Comparison of ENCODE assay signal across 29 mouse cellular contexts in genomic region chr11:49673433-49673832, GRCm38 (mm10). TPM values are rescaled to one million over a fixed set of nuclear protein-coding genes. Genes with fewer than 3 reads are reported as not detected.
"Had no signal": no experiment of that assay in that cellular context is flagged by ENCODE, and none has a peak within 500 bp of the region (broad histone marks: within the 10 kb centered on the region; RNA-seq: fewer than 3 reads in every experiment).

No protein-coding gene starts in this region.

- H3K27ac ChIP-seq: limb, embryonic 10.5 days; limb, embryonic 13.5 days; liver, embryonic 12.5 days; liver, embryonic 15.5 days; lung, embryonic 15.5 days; macrophage; midbrain, embryonic 12.5 days had no signal

- H3K27me3 ChIP-seq: limb, embryonic 13.5 days; liver, embryonic 12.5 days; liver, embryonic 15.5 days; lung, embryonic 15.5 days; midbrain, embryonic 12.5 days had no signal

- H3K9ac ChIP-seq: limb, embryonic 13.5 days; liver, embryonic 12.5 days; liver, embryonic 15.5 days; lung, embryonic 15.5 days; midbrain, embryonic 12.5 days had no signal

- H3K9me3 ChIP-seq: limb, embryonic 10.5 days; limb, embryonic 13.5 days; liver, embryonic 12.5 days; liver, embryonic 15.5 days; lung, embryonic 15.5 days; midbrain, embryonic 12.5 days had no signal

- H3K4me2 ChIP-seq: limb, embryonic 13.5 days; liver, embryonic 12.5 days; liver, embryonic 15.5 days; lung, embryonic 15.5 days; midbrain, embryonic 12.5 days had no signal

- ATAC-seq: liver, embryonic 12.5 days; midbrain, embryonic 16.5 days had no signal

- H3K4me3 ChIP-seq: limb, embryonic 10.5 days; limb, embryonic 13.5 days; liver, embryonic 12.5 days; liver, embryonic 15.5 days; lung, embryonic 15.5 days; midbrain, embryonic 12.5 days had no signal

- DNase-seq: kidney, adult 18-20 months; kidney, adult 9 months; kidney, postnatal 14 days; kidney, postnatal 4 days; layer of hippocampus, adult 9-11 months; layer of hippocampus, postnatal 36 days; liver; lung, adult 18-20 months; lung, postnatal 14 days; right cerebral cortex, adult 18-20 months; right cerebral cortex, postnatal 14 days; right cerebral cortex, postnatal 4 days; thymus, postnatal 25 days had no signal

- H3K4me1 ChIP-seq: limb, embryonic 10.5 days; limb, embryonic 13.5 days; liver, embryonic 12.5 days; liver, embryonic 15.5 days; lung, embryonic 15.5 days; midbrain, embryonic 12.5 days had no signal

RNA-seq across cellular contexts. Expression of gene Scgb3a1, which starts 10.0 kb away (rescaled TPM):
- total RNA-seq: layer of hippocampus, adult 18-20 months; layer of hippocampus, postnatal 36 days; left cerebral cortex, adult 8-10 months; left cerebral cortex, postnatal 14 days; megakaryocyte, adult 5-6 weeks had no signal
- polyA plus RNA-seq: kidney, embryonic 16.5 days; limb, embryonic 10.5 days; limb, embryonic 13.5 days; liver, embryonic 12.5 days; macrophage; midbrain, embryonic 12.5 days; neural tube, embryonic 11.5 days; neural tube, embryonic 14.5 days; stomach, embryonic 14.5 days had no signal
